Mouse (Mus musculus) liver, adult 2 months (tissue): ENCODE data around the gene Fam107b.

Experiments used
- CTCF ChIP-seq: fragments of 200-500 bp; IDR thresholded peaks from 2 replicates; pipeline ENCODE4 v1.5.1; 2011; ENCODE audit warnings: low read depth, low read length, control low read depth
- POLR2A ChIP-seq: fragments of 200-500 bp; IDR thresholded peaks from 2 replicates; pipeline ENCODE4 v1.6.1; 2011; ENCODE audit warnings: low read length, control low read depth; ENCODE audit not compliant: insufficient read depth; ENCODE audit errors: extremely low read depth

- TF ChIP-seq CTCF (no peak), POLR2A (no peak)
Observed at GRCm38 (mm10) chr2:3721107-3721506, 150.8 kb downstream of the Fam107b start.
